Mouse (Mus musculus) CD4-positive, CD25-positive, alpha-beta regulatory T cell, adult 4 months (primary cell): Measurements from ENCODE around the gene Pttg1. TPM values are rescaled to one million over a fixed set of nuclear protein-coding genes. Genes with fewer than 3 reads are reported as not detected.
A peak's percentile ranks its signal among the peaks of the same experiment; 100 is the strongest.

ENCODE experiments used
- ATAC-seq: one replicate; pipeline ENCODE4 v1.8.0; 2017
- polyA plus RNA-seq, 2 experiments: library from polyadenylated mRNA; unstranded; fragments of 100-300 nt; shearing (Covaris generic); gene quantifications; one replicate each; pipeline ENCODE4 v1.2.1; 2017

The Pttg1 gene
- polyA plus RNA-seq, 2 experiments from 2014 or later = 183 to 195 TPM

- ATAC-seq = no peak
Measured at GRCm38 (mm10) chr11:43408888-43409287, 17.2 kb downstream of the Pttg1 start.

- ATAC-seq = no peak
Measured at GRCm38 (mm10) chr11:43404150-43404807, 21.8 kb downstream of the Pttg1 start.

DNA sequence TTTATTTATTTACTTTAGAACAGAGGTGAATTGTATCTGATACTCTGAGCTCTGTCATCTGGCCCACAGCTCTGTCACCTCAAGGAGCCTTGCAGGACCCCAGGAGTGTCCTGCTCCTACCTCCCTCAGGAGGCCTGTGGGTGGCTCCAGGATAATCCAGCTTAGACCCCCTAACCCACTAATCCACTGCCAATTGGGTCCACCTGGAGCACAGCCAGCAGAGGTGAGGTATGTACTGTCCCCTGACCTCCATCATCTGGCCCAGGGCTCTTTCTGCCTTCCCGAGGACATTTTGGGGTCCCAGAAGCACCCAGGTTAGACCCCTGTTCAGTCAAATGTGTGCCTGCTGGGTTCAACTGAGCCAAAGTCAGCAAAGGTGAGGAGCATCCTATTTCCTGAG is 25.9 kb downstream of the Pttg1 start:
- ATAC-seq = no peak

DNA sequence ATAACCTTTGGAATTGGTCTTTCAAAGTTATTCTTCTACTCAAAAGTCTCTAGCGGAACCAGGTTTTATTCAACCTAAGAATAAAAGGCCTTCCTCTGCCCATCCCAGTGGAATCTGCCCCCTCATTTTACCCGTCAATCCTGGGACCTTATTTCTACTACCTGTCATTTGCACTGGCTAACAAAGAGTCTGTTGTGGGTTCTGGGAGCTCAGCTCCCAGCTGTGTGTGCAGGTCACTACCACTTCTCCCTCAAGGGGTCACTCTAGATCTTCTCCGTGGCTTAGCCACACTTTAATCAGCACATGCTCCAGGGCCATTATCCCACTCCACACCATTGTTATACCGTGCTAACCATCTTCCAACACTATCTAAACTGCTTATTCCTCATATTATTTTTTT is 26.8 kb downstream of the Pttg1 start:
- ATAC-seq = no peak

DNA sequence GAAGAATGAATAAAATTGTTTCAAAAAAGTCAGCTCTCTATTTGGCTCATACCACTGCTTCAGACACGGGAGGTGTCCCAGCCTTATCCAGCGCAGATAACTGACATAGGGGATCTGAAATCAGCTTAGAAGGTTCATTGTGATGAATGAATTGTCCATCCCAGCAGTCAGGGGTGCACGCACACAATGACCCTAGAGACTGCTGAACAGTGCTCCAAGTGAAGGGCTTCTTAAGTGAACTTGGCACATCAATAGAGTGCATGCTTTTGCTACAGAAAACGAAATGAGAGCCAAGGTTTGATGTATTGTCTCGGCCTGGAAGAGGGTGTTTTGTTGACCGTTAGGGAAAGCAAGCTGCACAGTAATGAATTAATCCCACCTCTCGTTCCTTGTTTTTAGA is 29.4 kb downstream of the Pttg1 start:
- ATAC-seq = no peak

DNA sequence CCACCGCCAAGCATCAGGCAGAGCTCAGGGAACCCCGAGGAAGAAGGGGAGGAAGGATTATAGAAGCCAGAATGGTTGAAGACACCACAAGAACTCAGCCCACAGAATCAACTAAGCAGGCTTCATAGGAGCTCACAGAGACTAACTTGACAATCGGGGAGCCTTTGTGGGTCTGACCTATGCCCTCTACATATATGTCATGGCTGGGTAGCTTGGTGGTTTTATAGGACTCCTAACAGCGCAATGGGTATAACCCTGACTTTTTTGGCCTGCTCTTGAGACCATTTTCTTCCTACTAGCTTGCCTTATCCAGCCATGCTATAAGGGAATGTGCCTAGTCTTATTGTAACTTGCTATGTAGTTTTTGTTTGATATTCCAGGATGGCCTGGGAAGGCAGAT is 29.8 kb downstream of the Pttg1 start:
- ATAC-seq = no peak

DNA sequence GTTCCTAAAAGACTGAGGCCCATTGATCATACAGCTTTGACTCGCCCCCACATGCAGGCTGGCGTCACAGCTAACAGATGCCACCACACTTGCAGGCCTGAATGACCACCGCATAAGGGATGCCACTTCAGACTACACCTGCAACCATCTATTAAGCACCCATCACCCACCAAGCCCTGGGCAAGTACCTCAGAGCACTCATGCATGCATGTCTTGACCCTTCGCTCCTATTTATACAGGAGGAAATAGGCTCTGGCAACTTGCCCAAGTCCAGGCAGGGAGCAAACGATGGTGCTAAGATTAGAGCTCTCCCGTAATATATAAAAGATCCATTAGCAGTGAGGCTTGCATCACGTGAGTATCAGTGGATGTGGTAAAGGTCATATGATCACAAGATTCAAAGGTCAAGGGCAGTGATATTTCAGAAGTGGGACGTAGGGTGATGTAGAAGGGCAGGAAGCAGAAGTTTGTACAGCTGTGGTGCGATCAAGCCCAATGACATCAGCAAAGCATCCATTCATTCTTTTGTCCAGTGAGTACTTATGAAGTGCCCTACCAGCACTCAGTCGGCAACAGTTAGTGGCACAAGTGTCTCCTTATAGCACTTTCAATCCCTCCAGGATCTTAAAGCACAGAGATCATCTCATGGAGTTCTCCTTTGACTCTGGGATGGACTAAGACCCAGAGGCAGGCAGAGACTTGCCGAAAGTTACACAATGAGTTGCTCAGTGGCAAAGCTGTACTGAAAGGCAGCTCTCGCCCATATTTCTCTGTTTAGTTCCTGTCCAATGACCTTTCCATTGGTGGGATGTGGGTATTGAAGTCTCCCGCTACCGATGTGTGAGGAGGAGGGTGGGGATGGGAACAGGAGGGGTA is 30.7 kb downstream of the Pttg1 start:
- ATAC-seq = peak; percentile 59

- ATAC-seq = no peak
Measured at GRCm38 (mm10) chr11:43393325-43393724, 32.7 kb downstream of the Pttg1 start.

- ATAC-seq = no peak
Measured at GRCm38 (mm10) chr11:43392757-43393156, 33.3 kb downstream of the Pttg1 start.

GRCm38 (mm10) chr11:43389118-43389517 is 36.9 kb downstream of the Pttg1 start:
- no peak for ATAC-seq

DNA sequence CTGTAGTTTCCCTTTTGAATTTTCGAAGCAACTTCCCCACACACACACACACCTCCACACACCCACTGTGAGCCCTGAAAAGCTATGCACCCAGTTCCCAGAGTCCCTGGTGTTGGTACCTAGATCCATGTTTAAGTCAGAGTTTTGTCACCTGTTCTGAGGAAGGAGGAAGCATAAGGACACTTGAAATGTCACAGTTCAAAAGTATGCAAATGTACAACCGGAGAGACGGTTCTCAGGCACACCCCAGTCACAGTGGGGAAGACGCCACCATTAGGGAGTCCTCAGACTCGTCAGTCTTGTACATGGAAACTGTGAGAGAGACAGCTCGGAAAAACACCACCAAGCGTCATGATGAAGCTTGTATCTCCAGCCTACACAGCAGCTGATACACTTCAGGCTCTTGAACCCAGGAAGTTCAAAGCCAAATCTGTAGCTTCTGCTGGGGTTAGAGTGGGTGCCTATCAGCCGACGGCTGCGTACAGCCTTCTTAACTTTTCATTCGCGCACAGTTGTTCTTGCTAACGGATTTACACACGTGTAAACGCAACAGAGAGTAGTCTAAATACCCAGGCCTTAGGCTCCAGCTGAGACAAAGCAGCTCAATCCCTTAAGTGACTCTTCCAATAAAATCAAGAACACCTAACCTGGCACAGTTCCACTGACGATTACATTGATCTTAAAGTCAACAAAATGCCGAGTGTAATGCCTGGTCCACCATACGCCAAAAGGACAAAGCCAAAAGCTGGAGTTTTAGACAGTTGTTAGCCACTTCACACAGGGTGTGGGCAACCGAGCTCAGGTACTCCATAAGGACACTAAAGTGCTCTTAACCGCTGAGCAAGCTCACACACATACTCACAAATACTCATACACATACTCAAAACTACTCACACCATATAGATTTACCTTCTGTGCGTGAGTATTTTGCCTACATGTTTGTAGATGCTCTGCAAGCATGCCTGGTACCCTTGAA is 37.6 kb downstream of the Pttg1 start:
- peak; percentile 58 for ATAC-seq

- ATAC-seq = no peak
Measured at GRCm38 (mm10) chr11:43387004-43387880, 38.8 kb downstream of the Pttg1 start.

DNA sequence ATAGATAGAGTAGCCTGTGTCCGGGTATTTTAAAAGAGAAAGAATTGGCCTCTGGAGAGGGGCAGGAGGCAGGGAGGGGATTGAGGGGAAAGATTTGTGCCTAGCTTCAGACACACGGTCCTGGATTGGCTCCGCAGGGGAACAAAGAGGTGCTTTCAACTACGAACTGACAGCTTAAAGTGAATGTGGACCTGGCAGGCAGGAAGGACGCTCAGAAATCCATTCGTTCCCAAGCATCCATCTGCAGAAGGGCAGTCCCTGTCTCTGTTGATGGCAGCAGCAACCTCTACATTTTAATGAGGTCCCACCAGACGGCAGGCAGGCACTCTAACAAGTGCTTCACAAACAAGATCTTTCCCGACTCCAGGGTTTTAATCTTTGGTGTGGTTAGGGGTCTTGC is 40.3 kb downstream of the Pttg1 start:
- ATAC-seq = no peak

GRCm38 (mm10) chr11:43385055-43385649 is 40.9 kb downstream of the Pttg1 start:
- ATAC-seq = peak; percentile 66

DNA sequence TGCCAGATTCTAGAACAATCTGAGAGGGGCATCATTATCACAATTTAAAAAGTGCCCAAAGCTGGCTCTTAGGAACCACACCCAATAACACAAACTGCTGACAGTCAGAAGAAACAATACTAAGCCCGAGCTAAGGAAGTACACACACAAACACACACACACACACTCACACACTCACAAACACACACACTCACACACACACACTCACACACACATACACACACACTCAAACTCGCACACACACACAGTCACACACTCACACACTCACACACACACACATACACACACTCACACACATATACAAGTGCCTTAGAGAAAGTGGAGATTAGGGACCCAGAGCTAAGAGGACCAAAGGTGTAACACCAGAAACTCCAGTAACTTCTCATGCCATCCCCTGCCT is 42.5 kb downstream of the Pttg1 start:
- ATAC-seq = no peak

DNA sequence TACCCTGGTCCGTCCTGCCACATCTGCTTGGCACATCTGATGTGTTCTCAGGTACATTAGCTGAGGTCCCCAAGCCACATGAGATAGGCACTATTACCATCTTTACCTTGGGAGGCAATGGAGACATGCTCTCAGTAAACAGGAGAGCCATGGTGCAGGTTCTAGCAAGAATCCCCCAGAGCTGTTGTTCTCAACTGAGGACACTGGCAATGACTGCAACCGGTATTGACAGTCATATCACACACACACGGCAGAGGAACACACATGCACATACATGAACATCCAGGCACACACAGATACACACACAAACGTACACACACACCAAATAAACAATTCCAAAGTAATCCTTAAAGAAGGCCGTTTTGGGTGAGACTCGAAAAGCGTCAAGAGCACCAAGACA is 45.1 kb downstream of the Pttg1 start:
- no peak for ATAC-seq

DNA sequence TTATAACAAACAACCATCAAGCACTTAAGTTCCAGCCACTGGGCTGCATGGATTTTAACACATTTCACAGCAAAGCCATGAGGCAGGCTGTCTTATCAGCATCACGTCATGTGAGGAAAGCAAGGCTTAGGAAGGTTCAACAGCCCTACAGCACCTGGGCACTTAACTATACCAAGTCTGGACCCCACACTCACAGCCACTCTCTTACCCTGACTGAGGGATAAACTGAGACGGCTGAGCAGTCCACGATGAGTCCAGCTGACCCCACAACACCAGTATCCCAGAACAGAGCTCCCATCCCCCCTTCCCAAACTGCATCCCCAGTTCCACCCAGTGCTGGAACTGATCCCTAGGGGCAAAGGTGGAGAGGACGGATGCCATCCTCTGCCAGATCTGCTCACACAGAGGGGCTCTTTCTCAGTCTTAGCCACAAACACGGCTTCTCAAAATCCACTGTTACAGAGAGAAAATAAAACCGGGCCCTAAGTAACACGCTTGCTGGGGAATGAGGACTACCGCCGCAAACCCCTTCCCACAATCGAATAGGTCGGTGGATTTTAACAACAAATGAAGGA is 46.1 kb downstream of the Pttg1 start:
- ATAC-seq = no peak

DNA sequence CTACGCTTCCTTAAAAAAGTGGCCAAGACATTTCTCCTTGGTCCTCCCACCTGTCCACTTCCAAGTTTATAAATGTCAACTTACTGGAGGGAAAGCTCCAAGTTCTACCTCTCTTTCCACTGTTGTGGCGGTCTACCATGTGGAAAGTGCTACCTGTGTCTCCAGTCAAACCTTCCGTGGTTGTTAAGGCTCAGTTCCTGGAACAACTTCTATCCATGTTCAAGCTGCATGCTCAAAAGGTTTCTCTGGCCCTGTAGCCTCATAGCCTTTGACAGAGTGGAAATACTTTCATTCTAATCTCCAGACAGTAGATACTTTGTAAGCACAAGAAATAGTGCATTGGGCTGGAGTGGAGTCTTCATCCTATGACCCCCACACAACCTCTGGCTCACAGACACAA is 46.6 kb downstream of the Pttg1 start:
- ATAC-seq = no peak

- peak; percentile 32 for ATAC-seq
Measured at GRCm38 (mm10) chr11:43377083-43377850, 48.8 kb downstream of the Pttg1 start.

DNA sequence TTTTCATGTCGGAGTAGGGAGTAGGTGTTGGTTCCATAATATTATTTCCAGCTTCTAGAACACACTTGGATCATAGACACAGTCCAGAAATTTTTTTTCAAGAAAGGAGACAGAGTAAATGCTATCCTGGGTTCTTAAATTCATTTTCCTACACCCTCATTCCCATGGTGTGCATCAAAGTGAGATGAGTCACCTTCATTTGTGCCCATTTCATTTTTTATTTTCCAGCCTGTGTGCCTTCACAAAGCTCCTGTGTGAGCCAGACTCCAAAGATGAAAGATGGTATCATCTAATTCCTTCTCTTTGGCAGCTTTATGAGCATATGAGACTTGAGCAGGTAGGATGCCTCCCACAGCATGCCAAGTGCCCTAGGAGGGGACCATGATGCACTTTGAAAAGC is 49.5 kb downstream of the Pttg1 start:
- ATAC-seq = no peak
